Mouse (Mus musculus) adrenal gland (tissue): ENCODE measurements around the gene Clps.

Source experiments
- intact Hi-C: fragments of 180-260 bp; cut with DNase I; formaldehyde crosslinking; loops from one replicate; pipeline ENCODE4 v1.15.1; 2025
- microRNA-seq, 2 experiments: library from miRNA; unstranded; fragments of <30 nt; microRNA quantifications; one replicate each; pipeline ENCODE4; 2019

Gene Clps

GRCm38 (mm10) chr17:28519827-28520226 lies 40.7 kb downstream of the Clps start:
- intact Hi-C loops = no loop called here

- intact Hi-C loops = no loop called here
Measured at GRCm38 (mm10) chr17:28518615-28519071, 41.9 kb downstream of the Clps start.

- intact Hi-C loops = no loop called here
Measured at GRCm38 (mm10) chr17:28517956-28518614, 42.5 kb downstream of the Clps start.

GRCm38 (mm10) chr17:28517441-28517955 lies 43.1 kb downstream of the Clps start, which contains the start of gene Fkbp5:
Gene Fkbp5, minus strand, starts transcription at chr17:28517527.
- intact Hi-C loops = no loop called here

DNA sequence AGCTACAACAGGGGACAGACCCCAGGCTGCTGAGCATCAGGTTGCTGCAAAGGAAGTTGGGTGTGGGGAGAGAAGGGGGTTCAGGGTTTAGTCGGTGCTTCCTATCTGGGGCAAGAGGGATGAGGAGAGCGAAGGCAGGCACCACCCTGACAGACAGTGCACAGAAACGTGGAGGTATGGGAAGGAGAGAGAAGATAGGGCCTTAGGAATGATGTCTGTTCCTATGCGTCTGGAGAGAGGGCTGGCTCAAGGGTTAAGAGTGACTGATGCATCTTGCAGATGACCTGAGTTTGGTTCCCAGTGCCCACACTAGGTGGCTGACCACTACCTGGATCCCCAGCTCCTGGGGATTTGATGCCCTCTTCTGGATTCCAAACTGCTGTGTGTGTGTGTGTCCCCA lies 43.7 kb downstream of the Clps start:
- intact Hi-C loops = no loop called here

GRCm38 (mm10) chr17:28515431-28516341 lies 44.9 kb downstream of the Clps start:
- intact Hi-C loops = no loop called here

- intact Hi-C loops = no loop called here
Measured at GRCm38 (mm10) chr17:28514555-28514954, 46.0 kb downstream of the Clps start.

DNA sequence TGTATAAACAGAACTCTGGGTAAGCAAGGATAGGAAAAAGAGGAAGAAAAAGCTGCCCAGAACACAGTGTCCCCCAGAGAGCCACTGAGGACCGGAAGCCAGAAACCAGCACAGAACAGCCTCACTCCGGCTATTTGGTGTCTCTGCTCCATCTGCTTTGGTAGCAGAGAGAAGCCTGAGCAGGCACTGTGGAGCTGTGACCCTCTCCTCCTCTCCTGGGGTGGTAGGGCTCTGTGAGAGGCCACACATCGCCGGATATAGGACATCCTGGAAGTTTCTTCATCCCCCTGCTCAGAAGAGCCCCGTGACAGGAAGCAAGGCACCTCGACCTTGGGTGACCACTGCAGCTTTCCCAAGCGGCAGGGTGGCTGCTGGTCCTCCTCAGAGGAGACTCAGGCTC lies 46.7 kb downstream of the Clps start:
- intact Hi-C loops = no loop called here

DNA sequence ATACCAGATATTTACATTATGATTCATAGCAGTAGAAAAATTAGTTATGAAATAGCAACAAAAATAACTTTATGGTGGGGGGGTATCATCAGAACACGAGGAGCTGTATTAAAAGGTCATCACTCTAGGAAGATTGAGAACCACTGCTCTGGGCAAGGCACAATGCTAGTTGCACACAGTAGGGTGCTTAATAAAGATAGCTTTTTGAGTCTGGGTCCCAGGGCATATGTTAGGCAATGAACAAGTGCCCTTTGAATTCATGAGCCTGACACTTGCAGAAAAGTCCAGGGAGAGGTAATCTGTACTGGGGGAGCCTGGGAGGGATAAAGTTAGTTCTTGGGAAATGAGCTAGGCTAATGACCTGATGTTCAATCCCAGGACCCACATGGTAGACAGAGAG lies 47.2 kb downstream of the Clps start:
- intact Hi-C loops = no loop called here

DNA sequence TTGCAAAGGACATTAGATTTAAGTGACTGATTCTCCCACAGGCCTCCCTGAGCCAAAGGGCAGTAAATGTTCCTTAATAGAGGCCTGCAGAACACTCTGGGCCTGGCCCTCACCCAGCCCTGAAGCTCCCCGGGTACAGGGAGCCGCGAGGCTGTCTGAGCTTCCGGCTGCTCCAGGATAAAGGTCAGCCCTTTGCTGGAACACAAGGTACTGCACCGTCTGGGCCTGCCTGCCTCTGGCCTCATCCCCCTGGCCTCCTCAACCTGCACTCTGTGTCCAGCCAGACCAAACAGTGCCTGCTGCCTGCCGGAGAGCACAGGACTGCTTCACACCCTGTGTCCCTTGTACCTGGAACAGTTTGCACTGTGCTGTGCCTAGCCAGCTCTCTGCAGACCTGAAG lies 47.9 kb downstream of the Clps start:
- intact Hi-C loops = no loop called here

- intact Hi-C loops = no loop called here
Measured at GRCm38 (mm10) chr17:28511616-28512541, 48.7 kb downstream of the Clps start.

- intact Hi-C loops = no loop called here
Measured at GRCm38 (mm10) chr17:28510445-28511342, 49.9 kb downstream of the Clps start.

Small RNA genes within 50 kb of the gene (microRNA-seq; reads per million reads assigned to microRNA genes)
- gene Gm25195 = 0 reads per million in 2 experiments
- 0 reads per million in 2 experiments for gene Mir6969
